Mouse (Mus musculus): ENCODE results near the gene Sept11. TPM values are rescaled to one million over a fixed set of nuclear protein-coding genes. Genes with fewer than 3 reads are reported as not detected.

The Sept11 gene
- polyA plus RNA-seq (2015; fragmentation: Nextera tagmentation; extraction: Ambion mirVana): 39.2 and 40.9 TPM in 2 replicates

DNA sequence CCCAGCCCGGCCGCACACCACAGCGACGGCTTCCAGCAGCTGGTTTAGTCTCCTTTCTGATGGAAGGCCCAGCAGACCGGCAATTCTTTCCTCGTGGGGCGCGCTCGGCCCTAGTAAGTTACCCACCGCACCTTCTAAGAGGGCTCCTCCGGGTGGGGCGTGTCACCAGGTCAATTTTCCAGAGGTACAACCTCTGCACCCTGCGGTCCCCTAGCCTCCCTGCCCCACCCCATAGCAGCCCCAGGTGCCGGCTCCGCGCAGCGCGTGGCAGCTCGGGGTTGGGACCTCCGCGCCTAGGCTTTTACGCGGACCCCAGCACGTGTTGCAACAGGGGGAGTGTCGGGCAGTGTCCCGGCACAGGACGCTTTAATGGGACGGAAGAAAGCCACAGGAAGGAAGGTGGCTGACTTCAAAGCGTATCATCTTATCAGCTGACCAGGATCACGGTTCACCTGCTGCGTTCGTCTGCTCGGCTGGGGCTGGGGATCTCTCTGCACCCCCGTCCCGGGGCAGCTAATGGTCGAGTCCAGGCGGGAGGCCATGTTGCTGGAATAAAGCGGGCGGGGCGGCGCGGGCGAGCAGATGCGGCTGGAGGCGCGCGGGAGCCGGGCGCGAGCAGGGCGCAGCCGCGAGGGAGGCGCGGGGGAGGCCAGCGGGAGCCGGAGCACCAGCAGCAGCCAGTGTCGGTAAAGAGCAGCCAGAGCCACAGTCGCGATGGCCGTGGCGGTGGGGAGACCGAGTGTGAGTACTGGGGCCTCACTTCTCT, at the start of gene Sept11:
Gene Sept11 (plus strand): TSS at position 581 of the 766 bp plus-strand sequence.
- H3K4me2 ChIP-seq (replicated peaks; ENCODE audit: low read depth): peak within 1 kb of the TSS; percentile 93
- H3K9ac ChIP-seq (ENCODE audit: low read depth, low read length): peak within 1 kb of the TSS; percentile 83
- H3K27me3 ChIP-seq (replicated peaks; ENCODE audit: control insufficient read depth, insufficient read depth, low read length): no peaks in the 10 kb centered on the region
- no peaks in the 10 kb centered on the region for H3K4me1 ChIP-seq (replicated peaks; ENCODE audit: control insufficient read depth, insufficient read depth, low read length)
- H3K9me3 ChIP-seq (ENCODE audit: control insufficient read depth): no peaks in the 10 kb centered on the region
- under 1% methylated on average over 58 of the region's 63 CpGs for WGBS
- no peak for TF ChIP-seq CTCF (IDR thresholded peaks at IDR 0.05; ENCODE audit: low read depth)
- peak within 1 kb of the TSS; percentile 81 for H3K27ac ChIP-seq (ENCODE audit: low read depth, low read length)
- H3K36me3 ChIP-seq (ENCODE audit: control insufficient read depth, insufficient read depth): no peaks in the 10 kb centered on the region
- peak; percentile 92 for ATAC-seq
- H3K4me3 ChIP-seq (ENCODE audit: low read depth, low read length): peak within 1 kb of the TSS; percentile 92

DNA sequence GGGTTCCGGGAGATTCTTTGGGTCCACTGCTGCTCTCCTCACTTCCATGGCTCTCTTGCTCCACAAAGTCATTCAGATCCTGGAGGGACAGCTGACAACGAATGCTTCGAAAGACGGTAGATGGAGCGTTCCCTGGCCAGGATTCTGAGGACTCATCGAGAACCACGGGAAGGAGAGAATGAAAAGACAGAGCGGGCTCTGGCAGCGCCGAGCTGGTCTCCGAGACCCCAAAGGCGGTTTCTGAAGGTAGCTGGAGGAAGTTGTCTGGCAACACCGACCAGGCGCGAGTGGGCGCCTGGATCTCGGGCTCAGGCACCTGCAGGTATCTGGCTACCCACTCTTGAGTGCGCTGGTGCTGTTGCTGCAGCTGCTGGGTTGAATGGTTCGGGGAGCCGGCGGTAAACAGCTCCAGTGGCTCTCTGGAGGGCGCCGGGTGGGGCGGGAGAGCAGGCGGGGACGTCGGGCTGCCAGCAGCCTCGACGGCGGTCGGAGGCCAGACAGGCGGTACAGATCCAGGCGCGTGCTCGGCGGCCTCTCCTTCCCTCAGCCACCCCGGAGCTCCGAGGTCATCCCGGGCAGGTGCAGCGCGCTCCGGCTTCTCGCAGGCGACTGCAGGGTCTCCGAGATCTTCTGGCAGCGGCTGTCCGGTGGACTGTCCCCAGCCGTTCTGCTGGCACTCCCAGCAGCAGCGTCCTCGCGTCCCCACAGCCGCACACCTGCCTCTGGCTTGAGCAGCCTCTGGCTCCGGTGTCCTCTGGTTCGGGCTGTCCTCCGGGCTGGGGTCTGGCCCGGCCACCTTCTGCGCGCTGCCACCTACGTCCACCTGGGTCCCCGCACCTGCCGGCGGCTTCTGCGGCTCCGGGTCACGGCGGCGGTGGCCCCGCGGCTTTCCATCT, 49.3 kb upstream of the Sept11 start:
- H3K4me1 ChIP-seq (replicated peaks; ENCODE audit: control insufficient read depth, insufficient read depth, low read length): 0 out of 2 replicates have a peak, but pooled peaks cover 5% of the 10 kb centered on the region
- H3K9me3 ChIP-seq (ENCODE audit: control insufficient read depth): no peaks in the 10 kb centered on the region
- TF ChIP-seq CTCF (IDR thresholded peaks at IDR 0.05; ENCODE audit: low read depth): no peak
- peak overlapping the region; percentile 80 for H3K4me2 ChIP-seq (replicated peaks; ENCODE audit: low read depth)
- 4% methylated on average over 65 of the region's 69 CpGs for WGBS
- peak overlapping the region; percentile 64 for H3K4me3 ChIP-seq (ENCODE audit: low read depth, low read length)
- H3K36me3 ChIP-seq (ENCODE audit: control insufficient read depth, insufficient read depth): no peaks in the 10 kb centered on the region
- H3K27ac ChIP-seq (ENCODE audit: low read depth, low read length): peak overlapping the region; percentile 87
- peak overlapping the region; percentile 81 for H3K9ac ChIP-seq (ENCODE audit: low read depth, low read length)
- 0 out of 2 replicates have a peak, but pooled peaks cover 7% of the 10 kb centered on the region for H3K27me3 ChIP-seq (replicated peaks; ENCODE audit: control insufficient read depth, insufficient read depth, low read length)
- peak; percentile 1; the same call in 1 of the 2 replicates for ATAC-seq

DNA sequence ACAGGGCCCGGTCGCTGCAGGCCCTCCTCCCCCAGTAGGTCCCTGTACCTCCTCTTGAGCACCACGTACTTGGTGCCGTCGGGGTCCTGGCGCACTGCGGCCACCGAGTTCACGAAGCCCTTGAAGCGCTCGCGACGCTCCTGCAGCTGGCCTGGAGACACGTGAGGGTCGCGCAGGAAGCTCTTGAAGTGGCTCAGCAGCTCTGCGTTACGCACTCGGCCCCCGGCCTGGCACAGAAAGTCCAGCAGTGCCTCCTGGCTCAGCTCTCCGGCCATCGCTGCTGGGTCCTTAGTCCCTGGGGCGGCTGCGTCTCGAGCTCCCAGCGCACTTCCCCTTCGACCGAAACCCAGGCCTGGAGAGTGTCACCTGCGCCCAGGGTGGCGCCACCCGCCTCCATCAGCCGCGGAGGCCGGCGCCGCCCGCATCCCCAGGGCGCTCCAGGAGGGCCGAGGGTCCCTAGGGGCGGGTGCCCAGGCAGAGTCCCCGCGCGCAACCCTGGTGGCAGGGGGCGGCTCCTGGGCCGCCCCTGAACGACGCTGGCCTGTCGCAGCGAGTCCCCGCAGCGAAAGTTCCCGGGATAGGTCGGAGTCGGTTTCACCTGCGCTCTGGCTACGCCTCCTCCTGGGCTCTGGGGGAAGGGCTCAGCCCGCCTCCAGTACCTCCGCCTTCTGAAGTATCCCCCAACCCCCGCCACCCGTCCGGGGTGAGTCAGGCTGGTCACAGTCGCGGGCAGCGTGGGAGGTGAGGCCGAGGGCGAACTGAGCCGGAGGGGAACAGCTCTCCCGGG, 48.5 kb upstream of the Sept11 start, which contains the start of gene Sowahb:
Gene Sowahb (minus strand): TSS at position 439 of the 787 bp plus-strand sequence.
- Histone ChIP-seq H3K36me3 (ENCODE audit: control insufficient read depth, insufficient read depth) (no peaks in the 10 kb centered on the region), H3K4me2 (replicated peaks; ENCODE audit: low read depth) (peak within 1 kb of the TSS; percentile 80), H3K27me3 (replicated peaks; ENCODE audit: control insufficient read depth, insufficient read depth, low read length) (0 out of 2 replicates have a peak, but pooled peaks cover 7% of the 10 kb centered on the region), H3K27ac (ENCODE audit: low read depth, low read length) (peak within 1 kb of the TSS; percentile 87), H3K9me3 (ENCODE audit: control insufficient read depth) (no peaks in the 10 kb centered on the region), H3K9ac (ENCODE audit: low read depth, low read length) (peak within 1 kb of the TSS; percentile 81), H3K4me1 (replicated peaks; ENCODE audit: control insufficient read depth, insufficient read depth, low read length) (0 out of 2 replicates have a peak, but pooled peaks cover 5% of the 10 kb centered on the region), H3K4me3 (ENCODE audit: low read depth, low read length) (peak within 1 kb of the TSS; percentile 64)
- peak; percentile 89 for ATAC-seq
- TF ChIP-seq CTCF (IDR thresholded peaks at IDR 0.05; ENCODE audit: low read depth): peak; percentile 30
- 1% methylated on average over 63 of the region's 68 CpGs for WGBS

DNA sequence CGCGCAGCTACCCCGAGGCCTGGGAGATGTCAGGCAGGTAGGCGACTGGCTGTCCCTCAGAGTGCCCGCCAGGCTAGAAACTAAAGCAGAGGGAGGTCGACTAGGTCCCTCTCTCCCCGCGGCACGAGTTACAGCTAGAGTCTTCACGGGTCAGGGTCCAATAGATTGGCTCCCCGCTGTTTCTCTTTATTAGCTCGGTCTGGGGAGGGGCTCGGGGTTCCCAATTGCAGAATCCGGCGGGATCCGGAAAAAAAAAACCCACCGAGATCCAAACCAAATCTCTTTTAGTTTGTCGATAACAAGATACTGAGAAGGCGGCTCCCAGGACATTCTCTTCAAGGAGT, 47.9 kb upstream of the Sept11 start:
- WGBS: under 1% methylated on average over 19 of the region's 19 CpGs
- Histone ChIP-seq H3K9ac (ENCODE audit: low read depth, low read length) (peak overlapping the region; percentile 81), H3K36me3 (ENCODE audit: control insufficient read depth, insufficient read depth) (no peaks in the 10 kb centered on the region), H3K4me1 (replicated peaks; ENCODE audit: control insufficient read depth, insufficient read depth, low read length) (0 out of 2 replicates have a peak, but pooled peaks cover 5% of the 10 kb centered on the region), H3K27ac (ENCODE audit: low read depth, low read length) (peak overlapping the region; percentile 87), H3K4me3 (ENCODE audit: low read depth, low read length) (peak overlapping the region; percentile 64), H3K9me3 (ENCODE audit: control insufficient read depth) (no peaks in the 10 kb centered on the region), H3K4me2 (replicated peaks; ENCODE audit: low read depth) (peak overlapping the region; percentile 80), H3K27me3 (replicated peaks; ENCODE audit: control insufficient read depth, insufficient read depth, low read length) (0 out of 2 replicates have a peak, but pooled peaks cover 7% of the 10 kb centered on the region)
- ATAC-seq: peak; percentile 58
- no peak for TF ChIP-seq CTCF (IDR thresholded peaks at IDR 0.05; ENCODE audit: low read depth)

DNA sequence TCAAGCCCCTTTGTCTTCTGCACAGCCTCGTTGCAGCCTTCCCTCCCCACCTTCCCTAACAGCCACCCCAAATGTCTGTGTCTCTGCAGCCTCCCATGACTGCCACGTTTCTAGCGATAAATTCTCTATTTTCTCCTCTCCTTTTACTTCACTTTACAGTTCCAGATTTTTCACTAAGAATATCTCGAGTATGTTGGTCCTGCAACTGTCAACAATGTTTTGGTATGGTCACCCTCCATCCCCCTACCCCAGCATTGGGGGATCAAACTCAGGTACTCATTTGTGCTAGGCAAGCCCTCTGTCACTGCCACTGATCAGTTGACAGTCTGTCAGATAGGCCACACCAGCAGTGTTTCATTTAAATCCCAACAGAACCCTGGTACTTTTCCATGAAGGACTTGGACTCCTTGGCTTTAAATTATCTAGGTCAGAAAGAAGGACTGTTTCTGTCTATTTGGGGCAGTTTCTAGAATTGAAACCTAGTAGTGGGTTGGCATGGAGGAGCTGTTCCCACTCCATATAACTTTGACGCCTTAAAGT, 46.9 kb upstream of the Sept11 start:
- no peak for ATAC-seq
- 0 out of 2 replicates have a peak, but pooled peaks cover 7% of the 10 kb centered on the region for H3K27me3 ChIP-seq (replicated peaks; ENCODE audit: control insufficient read depth, insufficient read depth, low read length)
- no peak overlapping the region for H3K9ac ChIP-seq (ENCODE audit: low read depth, low read length)
- H3K36me3 ChIP-seq (ENCODE audit: control insufficient read depth, insufficient read depth): no peaks in the 10 kb centered on the region
- H3K4me1 ChIP-seq (replicated peaks; ENCODE audit: control insufficient read depth, insufficient read depth, low read length): 0 out of 2 replicates have a peak, but pooled peaks cover 5% of the 10 kb centered on the region
- 54% methylated on average over 5 of the region's 5 CpGs for WGBS
- peak overlapping the region; percentile 80 for H3K4me2 ChIP-seq (replicated peaks; ENCODE audit: low read depth)
- H3K9me3 ChIP-seq (ENCODE audit: control insufficient read depth): no peaks in the 10 kb centered on the region
- H3K27ac ChIP-seq (ENCODE audit: low read depth, low read length): no peak overlapping the region
- no peak for TF ChIP-seq CTCF (IDR thresholded peaks at IDR 0.05; ENCODE audit: low read depth)
- peak overlapping the region; percentile 64; the same call in 1 of the 2 replicates for H3K4me3 ChIP-seq (ENCODE audit: low read depth, low read length)

Measured in intestine, postnatal 0 days (tissue).